Mouse (Mus musculus) cerebellum, adult 2 months (tissue): ENCODE measurements at regions not wholly inside any gene's neighbourhood (a gene's known extent, or its start where the extent isn't known, plus 50 kb on each side); places are given as distances from the start of the nearest gene placed in this dataset.

Experiments used
- DNase-seq, 2 experiments: peaks; one replicate each; pipeline ENCODE4 v3.0.0; 2021
- H3K27ac ChIP-seq: fragments of 200-500 bp; 2 replicates; pipeline ENCODE4 v1.5.1; 2012; ENCODE audit warnings: low read length, control low read depth, inconsistent platforms; ENCODE audit not compliant: insufficient read depth
- H3K27me3 ChIP-seq: fragments of 200-500 bp; 2 replicates; pipeline ENCODE4 v1.6.1; 2012; ENCODE audit warnings: inconsistent platforms, mild to moderate bottlenecking, low read length, moderate library complexity; ENCODE audit not compliant: control insufficient read depth, insufficient read depth
- H3K4me1 ChIP-seq: fragments of 200-500 bp; 2 replicates; pipeline ENCODE4 v1.6.1; 2011; ENCODE audit warnings: low read length; ENCODE audit not compliant: control insufficient read depth, insufficient read depth
- H3K4me3 ChIP-seq: fragments of 200-500 bp; replicated peaks from 2 replicates; pipeline ENCODE3; 2011; ENCODE audit warnings: mild to moderate bottlenecking, low read depth, low read length, control low read depth; ENCODE audit not compliant: insufficient read depth
- CTCF ChIP-seq: fragments of 200-500 bp; IDR thresholded peaks from 2 replicates; pipeline ENCODE4 v1.5.1; 2011; ENCODE audit warnings: low read depth, mild to moderate bottlenecking, control low read depth, low read length, moderate library complexity, borderline replicate concordance; ENCODE audit not compliant: insufficient read depth
- POLR2A ChIP-seq: fragments of 200-500 bp; IDR thresholded peaks from 2 replicates; pipeline ENCODE4 v1.6.1; 2011; ENCODE audit warnings: low read length, control low read depth, borderline replicate concordance; ENCODE audit not compliant: insufficient read depth
- WGBS: fragments of 180-500 bp; shearing (Covaris S2); methylation state at CpG from one replicate; pipeline ENCODE4 v1.1.7; 2018; 5-methylcytosine and 5-hydroxymethylcytosine counted together

DNA sequence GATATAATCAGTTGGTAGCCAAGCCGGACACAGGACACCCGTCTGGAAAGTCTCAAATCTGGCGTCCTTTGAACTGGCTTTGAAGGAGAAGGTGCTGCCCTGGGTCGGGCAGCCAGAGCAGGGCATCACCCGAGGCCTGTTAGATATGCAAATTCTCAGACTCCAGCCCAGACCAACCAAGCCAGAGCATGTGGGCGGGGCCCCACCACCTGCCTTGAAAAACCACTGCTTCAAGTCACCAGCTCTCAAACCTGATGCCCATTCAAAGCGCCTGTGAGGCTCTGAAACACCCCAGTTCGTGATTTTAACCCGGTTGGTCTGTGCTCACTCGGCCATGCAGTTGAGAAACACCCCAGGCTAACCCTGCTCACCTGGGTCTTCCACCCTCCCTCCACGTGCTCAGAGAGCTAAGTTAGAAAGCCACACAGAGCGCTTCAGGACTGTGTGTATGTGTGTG lies 101.6 kb downstream of the Utp6 start:
- Histone ChIP-seq H3K27ac (no peak overlapping the region), H3K4me1 (no peaks in the 10 kb centered on the region), H3K27me3 (no peaks in the 10 kb centered on the region), H3K4me3 (no peak overlapping the region)
- TF ChIP-seq CTCF (no peak), POLR2A (no peak)
- no peak for DNase-seq
- 57% methylated on average over 12 of the region's 12 CpGs for WGBS

GRCm38 (mm10) chr11:79856376-79856775 lies 105.8 kb downstream of the Utp6 start:
- Histone ChIP-seq H3K4me1 (no peaks in the 10 kb centered on the region), H3K27me3 (no peaks in the 10 kb centered on the region), H3K4me3 (no peak overlapping the region), H3K27ac (no peak overlapping the region)
- no peak for TF ChIP-seq CTCF
- TF ChIP-seq POLR2A: no peak
- WGBS: 77% methylated on average over 5 of the region's 5 CpGs
- DNase-seq: no peak

- H3K27ac ChIP-seq: no peak overlapping the region
- no peaks in the 10 kb centered on the region for H3K4me1 ChIP-seq
- DNase-seq: no peak
- no peak for TF ChIP-seq POLR2A
- no peak for TF ChIP-seq CTCF
- no peaks in the 10 kb centered on the region for H3K27me3 ChIP-seq
- no peak overlapping the region for H3K4me3 ChIP-seq
- 78% methylated on average over 3 of the region's 3 CpGs for WGBS
These were observed 112.6 kb downstream of the Utp6 start for GRCm38 (mm10) chr11:79849545-79849944.

DNA sequence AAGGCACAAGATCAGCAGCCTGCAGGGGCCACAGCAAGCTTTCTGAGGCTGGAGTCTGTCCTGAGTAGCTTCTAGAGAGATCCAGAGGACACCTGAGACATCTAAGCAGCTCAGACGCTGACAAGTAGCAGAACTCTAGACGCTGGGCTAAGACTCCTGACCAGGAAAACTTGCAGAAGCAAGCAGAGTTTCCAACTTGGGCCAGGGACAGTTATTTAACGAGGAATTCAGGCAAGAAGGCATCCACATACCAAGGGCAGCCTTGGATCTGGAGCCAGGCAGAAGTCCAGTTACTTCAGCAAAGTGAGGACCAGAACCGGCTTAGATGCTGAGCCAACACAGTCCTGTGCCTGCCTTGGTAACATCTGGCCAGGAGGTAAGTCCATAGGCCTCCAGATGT lies 117.8 kb downstream of the Utp6 start:
- TF ChIP-seq CTCF (no peak), POLR2A (no peak)
- H3K4me3 ChIP-seq: no peak overlapping the region
- no peak overlapping the region for H3K27ac ChIP-seq
- H3K4me1 ChIP-seq: no peaks in the 10 kb centered on the region
- no peak for DNase-seq
- no peaks in the 10 kb centered on the region for H3K27me3 ChIP-seq
- WGBS: 86% methylated on average over 4 of the region's 4 CpGs

- H3K4me3 ChIP-seq: no peak overlapping the region
- DNase-seq: no peak
- TF ChIP-seq POLR2A: no peak
- TF ChIP-seq CTCF: no peak
- no peak overlapping the region for H3K27ac ChIP-seq
- 63% methylated on average over 3 of the region's 3 CpGs for WGBS
- H3K27me3 ChIP-seq: no peaks in the 10 kb centered on the region
- H3K4me1 ChIP-seq: no peaks in the 10 kb centered on the region
These were observed 119.2 kb downstream of the Utp6 start for GRCm38 (mm10) chr11:79843021-79843420.

DNA sequence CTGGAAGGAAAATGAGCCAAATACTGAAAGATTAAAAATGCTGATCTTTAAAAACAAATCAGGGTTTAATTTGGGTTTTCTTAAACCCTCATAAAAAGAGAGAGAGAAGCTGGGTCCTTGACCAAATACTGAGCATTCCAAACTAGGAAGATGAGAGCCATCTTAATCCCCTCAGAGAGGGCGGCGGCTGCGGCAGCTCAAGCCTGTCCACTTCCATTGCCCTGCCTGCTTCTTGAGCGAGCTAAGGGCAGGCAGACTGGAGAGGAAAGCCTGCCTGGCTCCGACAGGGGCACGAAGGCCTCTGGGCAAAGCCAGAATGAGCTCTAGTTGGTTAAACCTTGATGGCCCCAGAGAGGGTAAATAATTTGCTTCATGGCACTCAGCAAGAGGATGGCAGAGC lies 122.2 kb downstream of the Utp6 start:
- WGBS: 88% methylated on average over 6 of the region's 6 CpGs
- TF ChIP-seq POLR2A: no peak
- TF ChIP-seq CTCF: no peak
- DNase-seq: no peak
- Histone ChIP-seq H3K4me1 (no peaks in the 10 kb centered on the region), H3K27ac (no peak overlapping the region), H3K4me3 (no peak overlapping the region), H3K27me3 (no peaks in the 10 kb centered on the region)

DNA sequence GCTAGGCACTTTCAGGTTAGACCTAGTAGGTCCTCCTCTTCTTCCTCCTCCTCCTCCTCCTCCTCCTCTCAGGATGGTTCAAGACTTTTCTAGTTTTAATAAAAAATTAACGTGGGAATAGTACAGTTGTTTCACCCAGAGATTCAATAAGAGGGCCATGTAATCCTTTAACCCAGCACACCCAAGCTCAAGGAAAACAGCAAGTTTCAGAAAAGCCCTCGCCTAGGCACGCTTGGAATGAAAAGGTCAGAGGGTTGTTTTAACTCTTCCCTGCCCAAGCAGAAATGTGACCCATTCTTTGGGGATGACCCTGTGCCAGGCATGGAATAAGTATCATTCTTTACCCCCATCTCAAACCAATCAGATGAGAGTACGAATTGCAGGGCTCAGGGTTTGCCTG lies 124.1 kb downstream of the Utp6 start:
- Histone ChIP-seq H3K27me3 (no peaks in the 10 kb centered on the region), H3K27ac (no peak overlapping the region), H3K4me1 (no peaks in the 10 kb centered on the region), H3K4me3 (no peak overlapping the region)
- DNase-seq: no peak
- WGBS: 84% methylated on average over 4 of the region's 4 CpGs
- TF ChIP-seq POLR2A: no peak
- TF ChIP-seq CTCF: no peak

DNA sequence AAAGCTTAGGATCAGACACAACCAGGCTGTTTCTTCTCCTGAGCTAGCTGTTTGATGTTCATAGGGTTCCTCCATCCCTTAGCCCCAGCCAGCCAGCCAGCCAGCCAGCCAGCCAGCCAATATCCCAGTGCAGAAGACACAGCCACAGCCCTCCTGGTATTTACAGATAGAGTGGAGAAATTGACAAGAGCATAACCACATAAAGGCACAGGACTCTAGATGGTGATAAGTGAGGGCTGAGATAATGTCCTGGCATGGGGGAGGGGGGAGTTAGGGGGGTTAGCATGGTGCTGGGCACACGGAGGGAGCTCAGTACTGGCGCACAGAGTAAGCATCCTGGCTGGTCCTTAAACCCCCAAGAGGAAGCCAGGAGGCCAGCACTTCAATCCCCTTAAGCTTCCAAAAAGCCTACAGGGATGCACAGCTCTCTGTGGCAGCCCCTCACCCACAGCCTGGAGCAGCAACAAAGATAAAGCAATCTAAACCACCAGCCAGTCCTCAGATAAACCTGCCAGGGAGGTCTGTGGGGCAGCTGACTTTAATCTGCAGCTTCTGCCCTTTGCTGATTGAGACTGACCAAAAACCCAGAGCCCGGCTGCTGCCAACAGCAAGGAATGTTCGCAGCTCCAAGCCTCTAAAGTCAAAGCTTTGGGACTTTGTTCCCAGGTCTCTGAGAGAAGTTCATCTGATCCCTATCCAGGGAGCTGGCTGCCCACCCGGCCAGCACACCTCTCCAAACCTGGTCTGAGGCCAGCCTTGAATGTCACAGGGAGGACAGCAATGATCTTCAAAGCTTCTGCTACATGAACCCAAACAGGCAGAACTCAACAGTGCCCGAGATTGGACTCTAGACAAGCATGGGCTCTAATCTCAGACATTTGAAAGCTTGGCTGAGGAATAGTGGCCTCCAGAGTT lies 124.9 kb downstream of the Utp6 start:
- H3K4me3 ChIP-seq: no peak overlapping the region
- no peak for DNase-seq
- H3K4me1 ChIP-seq: no peaks in the 10 kb centered on the region
- TF ChIP-seq POLR2A (no peak), CTCF (no peak)
- no peak overlapping the region for H3K27ac ChIP-seq
- WGBS: 55% methylated on average over 6 of the region's 6 CpGs
- H3K27me3 ChIP-seq: no peaks in the 10 kb centered on the region
